Mouse (Mus musculus) neural tube, embryonic 14.5 days (tissue): ENCODE results near the gene Kmo. TPM values are rescaled to one million over a fixed set of nuclear protein-coding genes. Genes with fewer than 3 reads are reported as not detected.

Experiments used
- ATAC-seq: fragments of 200-750 bp; cut with Nextera tagmentation; 2 replicates; pipeline ENCODE4 v1.8.0; 2017; ENCODE audit warnings: low read depth, mild to moderate bottlenecking, moderate TSS enrichment, moderate library complexity
- H3K27ac ChIP-seq: fragments of 300-500 bp; sonication (generic); 2 replicates; pipeline ENCODE4 v1.5.1; 2014; ENCODE audit warnings: low read depth, mild to moderate bottlenecking, control low read depth, low read length, moderate library complexity, mixed read lengths
- H3K27me3 ChIP-seq: fragments of 300-500 bp; sonication (generic); 2 replicates; pipeline ENCODE4 v1.6.1; 2014; ENCODE audit warnings: low read length; ENCODE audit not compliant: control insufficient read depth, insufficient read depth
- H3K36me3 ChIP-seq: fragments of 300-500 bp; sonication (generic); 2 replicates; pipeline ENCODE4 v1.6.1; 2014; ENCODE audit warnings: low read length, mixed read lengths; ENCODE audit not compliant: control insufficient read depth, insufficient read depth
- H3K4me1 ChIP-seq: fragments of 300-500 bp; sonication (generic); 2 replicates; pipeline ENCODE4 v1.6.1; 2014; ENCODE audit warnings: low read length; ENCODE audit not compliant: control insufficient read depth, insufficient read depth
- H3K4me2 ChIP-seq: fragments of 300-500 bp; sonication (generic); 2 replicates; pipeline ENCODE4 v1.6.1; 2014; ENCODE audit warnings: mild to moderate bottlenecking, low read depth, low read length, control low read depth
- H3K4me3 ChIP-seq: fragments of 300-500 bp; sonication (generic); 2 replicates; pipeline ENCODE4 v1.5.1; 2014; ENCODE audit warnings: low read depth, low read length, control low read depth, mixed read lengths
- H3K9ac ChIP-seq: fragments of 300-500 bp; sonication (generic); replicated peaks from 2 replicates; pipeline ENCODE4 v1.6.1; 2014; ENCODE audit warnings: low read depth, mild to moderate bottlenecking, control low read depth, low read length, mixed read lengths
- H3K9me3 ChIP-seq: fragments of 300-500 bp; sonication (generic); 2 replicates; pipeline ENCODE4 v1.6.1; 2016; ENCODE audit warnings: low read length; ENCODE audit not compliant: control insufficient read depth
- WGBS: fragments of 180-500 bp; shearing (Covaris S2); extraction: QIAGEN DNeasy Blood & Tissue Kit; methylation state at CpG from one replicate; pipeline ENCODE4 v1.1.7; 2014; 5-methylcytosine and 5-hydroxymethylcytosine counted together
- polyA plus RNA-seq: library from polyadenylated mRNA; unstranded; fragments of >200 nt; fragmentation: Nextera tagmentation; extraction: Ambion mirVana; gene quantifications from 2 replicates; pipeline ENCODE4 v1.2.1, GENCODE M21; 2014

Gene Kmo
- polyA plus RNA-seq, 1 experiment from 2014 or later, result not detected

DNA sequence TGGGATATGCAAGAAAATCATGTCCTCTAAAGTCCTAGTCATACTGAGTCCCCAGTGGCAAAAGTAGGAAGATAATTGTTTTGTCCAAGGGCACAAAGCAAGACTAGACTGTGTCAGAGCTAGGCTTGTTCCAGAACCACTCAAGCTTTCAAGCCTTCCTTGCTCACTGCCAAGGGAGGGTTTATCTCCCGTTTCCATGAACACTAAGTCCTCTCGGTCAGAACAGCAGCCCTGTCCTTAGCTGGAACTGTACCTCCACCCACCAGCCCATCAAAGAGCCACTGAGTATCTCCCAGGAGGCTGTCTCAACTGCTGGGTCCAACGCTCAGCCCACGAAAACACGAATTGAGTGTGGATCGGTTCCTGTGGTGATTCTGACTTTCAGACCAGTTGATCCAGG lies 54.9 kb downstream of the Kmo start:
- Histone ChIP-seq H3K4me3 (no peak overlapping the region), H3K9me3 (no peaks in the 10 kb centered on the region), H3K27ac (no peak overlapping the region), H3K4me1 (no peaks in the 10 kb centered on the region), H3K36me3 (no peaks in the 10 kb centered on the region), H3K4me2 (no peak overlapping the region), H3K9ac (no peak overlapping the region), H3K27me3 (no peaks in the 10 kb centered on the region)
- 93% methylated on average over 6 of the region's 6 CpGs for WGBS
- ATAC-seq, result no peak

DNA sequence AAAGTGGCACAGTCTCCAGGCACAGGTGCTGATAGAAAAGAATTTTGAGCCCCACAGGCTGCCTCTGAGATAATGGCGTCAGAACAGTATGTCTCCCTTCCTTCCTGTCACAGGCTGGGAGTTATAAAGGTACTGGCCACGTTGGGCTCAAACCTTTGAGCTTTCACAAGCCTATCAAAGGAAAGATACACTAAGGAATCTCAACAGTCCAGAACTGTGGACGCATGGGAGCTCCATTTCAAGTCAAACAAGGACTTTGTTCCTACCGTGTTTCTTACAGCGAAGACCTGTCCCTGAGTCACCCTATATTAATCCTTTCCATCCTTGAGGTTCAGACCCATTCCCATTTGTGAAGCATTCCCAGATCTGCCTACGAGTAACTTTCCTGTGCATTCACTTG lies 57.3 kb downstream of the Kmo start:
- Histone ChIP-seq H3K27ac (no peak overlapping the region), H3K9me3 (no peaks in the 10 kb centered on the region), H3K4me3 (no peak overlapping the region), H3K36me3 (no peaks in the 10 kb centered on the region), H3K9ac (no peak overlapping the region), H3K27me3 (no peaks in the 10 kb centered on the region), H3K4me1 (no peaks in the 10 kb centered on the region), H3K4me2 (no peak overlapping the region)
- WGBS, result 90% methylated on average over 6 of the region's 6 CpGs
- no peak for ATAC-seq

DNA sequence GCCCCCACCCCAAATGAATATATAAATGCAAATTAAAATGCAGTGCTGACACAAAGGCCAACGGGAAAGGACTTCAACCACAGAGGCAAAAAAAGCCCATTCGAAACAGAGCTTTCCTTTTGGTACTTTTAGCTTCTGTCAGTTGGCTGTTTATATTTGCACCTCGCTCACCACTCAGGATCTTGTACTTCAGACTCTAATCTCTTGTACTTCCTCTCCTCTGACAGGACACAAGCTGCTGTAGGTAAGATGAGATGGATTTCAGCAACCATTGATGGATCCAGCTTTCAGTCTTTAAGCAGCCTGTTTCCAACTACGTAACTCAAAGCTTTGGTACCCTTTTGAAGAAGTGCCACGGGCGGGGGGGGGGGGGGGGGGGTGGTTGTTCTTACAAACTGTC lies 60.8 kb downstream of the Kmo start:
- no peak overlapping the region for H3K4me2 ChIP-seq
- no peaks in the 10 kb centered on the region for H3K27me3 ChIP-seq
- H3K9me3 ChIP-seq, result no peaks in the 10 kb centered on the region
- H3K4me3 ChIP-seq, result no peak overlapping the region
- 89% methylated on average over 6 of the region's 6 CpGs for WGBS
- no peaks in the 10 kb centered on the region for H3K36me3 ChIP-seq
- ATAC-seq, result no peak
- no peak overlapping the region for H3K27ac ChIP-seq
- H3K9ac ChIP-seq, result no peak overlapping the region
- no peaks in the 10 kb centered on the region for H3K4me1 ChIP-seq

- ATAC-seq, result no peak
- Histone ChIP-seq H3K36me3 (no peaks in the 10 kb centered on the region), H3K9me3 (no peaks in the 10 kb centered on the region), H3K27ac (peak overlapping the region; percentile 82), H3K27me3 (no peaks in the 10 kb centered on the region), H3K4me1 (peaks cover 6% of the 10 kb centered on the region), H3K4me2 (peak overlapping the region; percentile 87), H3K9ac (peak overlapping the region; percentile 66), H3K4me3 (peak overlapping the region; percentile 72)
- WGBS, result under 1% methylated on average over 22 of the region's 22 CpGs
Measured at GRCm38 (mm10) chr1:175691686-175692245, 71.6 kb downstream of the Kmo start.

GRCm38 (mm10) chr1:175692246-175692996 lies 72.2 kb downstream of the Kmo start, which contains the start of the genes Opn3 and Chml:
Gene Opn3 (minus strand): TSS chr1:175692776.
Gene Chml (minus strand): TSS chr1:175692901.
- Histone ChIP-seq H3K4me2 (peak within 1 kb of the TSS; percentile 87), H3K27ac (peak within 1 kb of the TSS; percentile 82), H3K27me3 (no peaks in the 10 kb centered on the region), H3K9ac (peak within 1 kb of the TSS; percentile 66), H3K36me3 (no peaks in the 10 kb centered on the region), H3K4me1 (peaks cover 6% of the 10 kb centered on the region), H3K9me3 (no peaks in the 10 kb centered on the region), H3K4me3 (peak within 1 kb of the TSS; percentile 72)
- ATAC-seq, result peak; percentile 97
- under 1% methylated on average over 68 of the region's 73 CpGs for WGBS

DNA sequence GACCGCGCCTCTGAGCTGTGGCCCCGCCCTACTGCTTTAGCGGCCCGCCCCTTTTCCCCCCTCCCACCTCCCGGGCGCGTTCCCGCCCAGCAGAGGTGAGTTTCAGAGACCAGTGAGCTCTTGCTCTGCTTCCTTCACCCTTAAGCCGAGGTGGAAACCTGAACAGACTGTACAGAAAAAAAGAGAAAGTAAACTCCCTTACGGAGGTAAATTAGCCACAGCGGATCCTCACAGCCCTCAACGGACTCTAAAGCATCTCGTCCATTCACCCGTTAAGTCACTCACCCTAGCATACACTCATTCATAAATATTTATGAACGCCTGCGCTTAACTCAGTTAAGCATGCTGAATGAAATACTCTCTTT lies 72.8 kb downstream of the Kmo start:
- WGBS, result under 1% methylated on average over 17 of the region's 17 CpGs
- peaks cover 6% of the 10 kb centered on the region for H3K4me1 ChIP-seq
- H3K36me3 ChIP-seq, result no peaks in the 10 kb centered on the region
- H3K4me3 ChIP-seq, result peak overlapping the region; percentile 72
- H3K9ac ChIP-seq, result no peak overlapping the region
- no peaks in the 10 kb centered on the region for H3K9me3 ChIP-seq
- H3K27me3 ChIP-seq, result no peaks in the 10 kb centered on the region
- no peak for ATAC-seq
- H3K4me2 ChIP-seq, result peak overlapping the region; percentile 87
- H3K27ac ChIP-seq, result no peak overlapping the region

- Histone ChIP-seq H3K27ac (no peak overlapping the region), H3K9ac (no peak overlapping the region)
- peak; percentile 8; the same call in 1 of the 2 replicates for ATAC-seq
Measured at GRCm38 (mm10) chr1:175693429-175693960, 73.3 kb downstream of the Kmo start.

GRCm38 (mm10) chr1:175698293-175698692 lies 78.1 kb downstream of the Kmo start, which contains the start of gene Wdr64:
Gene Wdr64 (plus strand): TSS chr1:175698593.
- Histone ChIP-seq H3K9me3 (no peaks in the 10 kb centered on the region), H3K36me3 (no peaks in the 10 kb centered on the region), H3K27ac (no peak within 1 kb of the TSS), H3K4me1 (no peaks in the 10 kb centered on the region), H3K27me3 (no peaks in the 10 kb centered on the region), H3K9ac (no peak within 1 kb of the TSS), H3K4me3 (no peak within 1 kb of the TSS), H3K4me2 (no peak within 1 kb of the TSS)
- WGBS, result 100% methylated on average over 1 of the region's 1 CpGs
- ATAC-seq, result no peak

More at GRCm38 (mm10) chr1:175693429-175693960, 73.3 kb downstream of the Kmo start:
- peak overlapping the region; percentile 87 for H3K4me2 ChIP-seq
- no peaks in the 10 kb centered on the region for H3K27me3 ChIP-seq
- no peaks in the 10 kb centered on the region for H3K9me3 ChIP-seq
- 43% methylated on average over 12 of the region's 12 CpGs for WGBS
- peaks cover 6% of the 10 kb centered on the region for H3K4me1 ChIP-seq
- peak overlapping the region; percentile 72 for H3K4me3 ChIP-seq
- no peaks in the 10 kb centered on the region for H3K36me3 ChIP-seq

DNA sequence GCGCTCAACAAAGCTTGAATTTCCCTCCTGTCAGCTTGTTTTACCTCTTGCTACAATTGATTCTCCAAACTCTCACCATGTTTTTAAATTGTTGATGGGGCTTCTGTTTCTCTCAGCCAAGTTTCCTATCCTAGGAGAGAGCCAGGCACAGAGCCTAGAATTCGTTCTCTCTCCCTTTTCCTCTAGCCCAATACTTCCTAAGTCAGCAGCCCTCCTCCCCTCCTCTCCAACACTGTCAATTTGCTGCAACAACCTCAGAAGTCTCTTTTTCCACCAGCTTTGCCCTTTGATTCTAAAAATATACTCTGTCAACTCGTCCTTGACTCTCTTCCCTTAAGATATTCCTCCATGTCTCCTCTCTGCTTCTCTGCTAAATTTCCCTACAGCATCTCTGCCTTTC lies 79.2 kb downstream of the Kmo start:
- no peaks in the 10 kb centered on the region for H3K27me3 ChIP-seq
- no peak overlapping the region for H3K4me2 ChIP-seq
- no peaks in the 10 kb centered on the region for H3K4me1 ChIP-seq
- no peak overlapping the region for H3K27ac ChIP-seq
- H3K9me3 ChIP-seq, result no peaks in the 10 kb centered on the region
- H3K4me3 ChIP-seq, result no peak overlapping the region
- no peak overlapping the region for H3K9ac ChIP-seq
- no peak for ATAC-seq
- H3K36me3 ChIP-seq, result no peaks in the 10 kb centered on the region
- WGBS, result 72% methylated on average over 3 of the region's 3 CpGs
